Mouse (Mus musculus): ENCODE measurements at regions not wholly inside any gene's neighbourhood (a gene's known extent, or its start where the extent isn't known, plus 50 kb on each side); places are given as distances from the start of the nearest gene placed in this dataset.

DNA sequence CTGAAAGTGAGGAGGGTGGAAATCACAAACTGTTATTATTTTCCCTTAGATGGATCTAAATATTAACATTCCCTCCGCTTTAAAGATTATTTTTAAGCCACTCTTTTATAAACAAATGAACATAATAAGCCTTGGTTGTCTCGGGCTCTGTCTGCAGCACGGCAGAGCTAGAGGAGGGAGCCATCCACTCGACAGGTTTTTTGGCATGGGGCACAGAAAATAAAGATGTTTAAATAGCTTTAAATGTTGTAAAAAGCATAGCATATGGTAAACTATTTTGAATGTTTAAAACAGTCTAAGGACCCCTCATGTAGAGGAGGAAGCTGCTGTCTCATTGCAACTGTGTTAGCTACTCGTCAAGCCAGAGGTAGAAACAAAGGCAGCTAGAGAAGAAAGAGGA, 338.4 kb downstream of the Kcnrg start:
- TF ChIP-seq CTCF (conservative IDR thresholded peaks at IDR 0.05; ENCODE audit: low read length) (no peak), NANOG (IDR thresholded peaks at IDR 0.05; ENCODE audit: borderline replicate concordance, low read length) (no peak)
